Mouse (Mus musculus) forebrain, embryonic 14.5 days (tissue): Measurements from ENCODE around the gene Itgb1. TPM values are rescaled to one million over a fixed set of nuclear protein-coding genes. Genes with fewer than 3 reads are reported as not detected.

Experiments used
- ATAC-seq: fragments of 200-750 bp; cut with Nextera tagmentation; 2 replicates; pipeline ENCODE4 v1.8.0; 2017; ENCODE audit warnings: mild to moderate bottlenecking, moderate library complexity
- DNase-seq: peaks from one replicate; pipeline ENCODE4 v3.0.0-alpha.2; 2015; ENCODE audit warnings: low spot score
- H3K27ac ChIP-seq: fragments of 300-500 bp; sonication (generic); 2 replicates; pipeline ENCODE4 v1.5.1; 2014; ENCODE audit warnings: low read depth, mild to moderate bottlenecking, control low read depth, low read length, moderate library complexity
- H3K27me3 ChIP-seq: fragments of 300-500 bp; sonication (generic); replicated peaks from 2 replicates; pipeline ENCODE4 v1.6.1; 2014; ENCODE audit warnings: low read length, control low read depth, mixed read lengths; ENCODE audit not compliant: control insufficient read depth, insufficient read depth
- H3K36me3 ChIP-seq: fragments of 300-500 bp; sonication (generic); 2 replicates; pipeline ENCODE4 v1.6.1; 2014; ENCODE audit warnings: low read length, control low read depth; ENCODE audit not compliant: control insufficient read depth, insufficient read depth
- H3K4me1 ChIP-seq: fragments of 300-500 bp; sonication (generic); 2 replicates; pipeline ENCODE4 v1.6.1; 2014; ENCODE audit warnings: antibody characterized with exemption, low read length, control low read depth; ENCODE audit not compliant: control insufficient read depth, insufficient read depth
- H3K4me2 ChIP-seq: fragments of 300-500 bp; sonication (generic); 2 replicates; pipeline ENCODE4 v1.6.1; 2014; ENCODE audit warnings: mild to moderate bottlenecking, control low read depth, low read length
- H3K4me3 ChIP-seq: fragments of 300-500 bp; sonication (generic); 2 replicates; pipeline ENCODE4 v1.5.1; 2014; ENCODE audit warnings: low read depth, low read length, control low read depth
- H3K9ac ChIP-seq: fragments of 300-500 bp; sonication (generic); 2 replicates; pipeline ENCODE4 v1.6.1; 2014; ENCODE audit warnings: mild to moderate bottlenecking, low read length, control low read depth, moderate library complexity
- H3K9me3 ChIP-seq: fragments of 300-500 bp; sonication (generic); replicated peaks from 2 replicates; pipeline ENCODE4 v1.6.1; 2016; ENCODE audit warnings: low read length, control low read depth, mixed read lengths; ENCODE audit not compliant: control insufficient read depth
- WGBS: fragments of 180-500 bp; shearing (Covaris S2); extraction: QIAGEN DNeasy Blood & Tissue Kit; methylation state at CpG from one replicate; pipeline ENCODE4 v1.1.7; 2014; 5-methylcytosine and 5-hydroxymethylcytosine counted together
- polyA plus RNA-seq: library from polyadenylated mRNA; unstranded; fragments of >200 nt; fragmentation: Nextera tagmentation; extraction: Ambion mirVana; gene quantifications from 2 replicates; pipeline ENCODE4 v1.2.1, GENCODE M21; 2014

Itgb1 gene
- polyA plus RNA-seq = 95.1 and 105 TPM in 2 replicates

DNA sequence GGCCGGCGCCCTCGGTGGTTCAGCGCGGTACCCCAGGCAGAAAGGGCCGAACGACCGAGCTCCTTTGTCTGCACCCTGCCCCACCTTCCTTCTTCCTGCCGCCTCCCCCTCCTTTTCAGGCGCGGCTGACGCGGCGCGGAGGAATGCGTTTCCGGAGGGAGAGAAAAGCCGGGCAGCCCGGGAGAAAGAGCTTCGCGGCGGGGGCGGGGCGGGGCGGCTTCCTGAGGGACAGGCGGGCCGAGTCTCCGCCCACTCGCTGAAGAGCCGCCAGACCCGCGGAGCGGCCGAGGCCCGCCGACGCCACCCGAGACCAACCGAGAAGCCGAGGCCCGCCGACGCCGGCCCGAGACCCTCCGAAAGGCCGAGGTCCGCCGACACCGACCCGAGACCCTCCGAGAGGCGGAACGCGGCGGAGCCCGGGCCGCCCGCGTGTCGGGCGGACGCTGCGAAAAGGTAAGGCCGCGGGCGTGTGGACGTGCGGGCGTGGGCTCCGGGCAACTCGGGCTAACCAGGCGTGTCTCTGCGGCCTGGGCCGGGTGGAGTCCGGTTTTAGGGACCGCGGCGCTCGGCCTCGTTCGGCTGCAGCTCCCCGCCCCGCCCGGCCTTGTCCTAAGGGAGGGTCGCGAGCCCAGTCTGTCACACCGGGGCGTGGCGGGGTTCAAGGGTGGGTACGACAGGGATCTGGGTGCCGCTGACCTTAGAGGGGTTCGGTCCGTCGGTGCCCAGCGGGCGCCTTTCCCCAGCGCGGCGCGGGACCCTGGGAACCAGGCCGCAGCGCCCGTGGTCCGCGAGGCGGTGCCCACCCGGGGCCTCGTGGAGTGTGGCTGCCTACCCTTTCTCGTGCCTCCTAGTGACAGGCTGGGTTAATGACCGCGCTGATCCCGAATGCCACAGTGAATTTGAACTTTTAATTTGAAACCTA, at the start of gene Itgb1:
TSS of gene Itgb1 (plus strand) at position 148 of the 922 bp plus-strand sequence.
- ATAC-seq (peak; percentile 96), DNase-seq (peak; percentile 97)
- Histone ChIP-seq H3K27ac (peak within 1 kb of the TSS; percentile 100), H3K4me3 (peak within 1 kb of the TSS; percentile 85), H3K27me3 (no peaks in the 10 kb centered on the region), H3K4me1 (peaks cover 19% of the 10 kb centered on the region), H3K9me3 (no peaks in the 10 kb centered on the region), H3K9ac (peak within 1 kb of the TSS; percentile 98), H3K36me3 (no peaks in the 10 kb centered on the region), H3K4me2 (peak within 1 kb of the TSS; percentile 81)
- WGBS = under 1% methylated on average over 96 of the region's 113 CpGs

DNA sequence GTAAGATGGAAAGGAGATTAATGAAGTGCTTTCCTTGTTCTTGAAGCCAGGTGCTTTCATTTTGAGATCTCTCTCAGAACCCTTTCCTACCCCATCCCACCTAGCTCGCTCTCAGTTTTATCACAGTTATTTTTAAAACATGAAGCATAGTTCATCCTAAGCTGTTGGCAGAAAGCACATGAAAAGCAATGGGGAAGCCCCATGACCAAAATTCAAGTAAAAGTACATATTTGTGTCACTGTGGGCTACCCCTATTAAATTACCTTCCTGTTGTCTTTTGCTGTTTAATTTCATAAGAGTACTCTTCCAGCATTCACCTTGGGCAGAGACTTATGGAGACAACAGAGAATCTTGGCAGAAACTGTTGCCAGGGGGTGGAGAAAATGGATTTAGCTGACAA, 42.4 kb upstream of the Itgb1 start:
- no peaks in the 10 kb centered on the region for H3K9me3 ChIP-seq
- H3K4me2 ChIP-seq = no peak overlapping the region
- no peak for DNase-seq
- 86% methylated on average over 1 of the region's 1 CpGs for WGBS
- H3K9ac ChIP-seq = no peak overlapping the region
- no peak for ATAC-seq
- H3K27ac ChIP-seq = no peak overlapping the region
- no peaks in the 10 kb centered on the region for H3K36me3 ChIP-seq
- no peaks in the 10 kb centered on the region for H3K4me1 ChIP-seq
- H3K27me3 ChIP-seq = no peaks in the 10 kb centered on the region
- H3K4me3 ChIP-seq = no peak overlapping the region

GRCm38 (mm10) chr8:128645452-128645851, 40.0 kb upstream of the Itgb1 start:
- H3K9ac ChIP-seq = no peak overlapping the region
- no peak overlapping the region for H3K4me3 ChIP-seq
- H3K27ac ChIP-seq = no peak overlapping the region
- ATAC-seq = no peak
- H3K27me3 ChIP-seq = no peaks in the 10 kb centered on the region
- no peak for DNase-seq
- H3K4me1 ChIP-seq = no peaks in the 10 kb centered on the region
- H3K9me3 ChIP-seq = no peaks in the 10 kb centered on the region
- no peak overlapping the region for H3K4me2 ChIP-seq
- no peaks in the 10 kb centered on the region for H3K36me3 ChIP-seq

DNA sequence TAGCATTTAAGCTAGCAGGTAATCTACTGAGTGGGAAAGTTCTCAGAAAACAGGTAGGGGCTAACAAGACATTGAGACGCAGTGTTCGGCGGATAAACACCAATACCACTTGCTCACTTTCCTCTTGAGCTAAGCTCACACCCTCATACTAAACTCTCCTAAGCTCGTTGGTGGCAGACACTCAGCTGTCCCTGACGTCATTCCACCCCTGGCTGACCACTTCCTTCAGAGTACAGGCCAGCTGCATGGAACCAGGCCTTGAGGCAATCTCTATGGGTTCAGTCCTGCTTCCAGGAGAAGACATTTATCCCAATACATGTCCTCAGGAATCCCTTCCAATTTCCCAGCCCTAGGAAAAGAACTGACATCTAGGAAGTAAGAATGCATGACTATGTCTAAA, 39.0 kb upstream of the Itgb1 start:
- Histone ChIP-seq H3K4me2 (no peak overlapping the region), H3K9me3 (no peaks in the 10 kb centered on the region), H3K9ac (no peak overlapping the region), H3K4me3 (no peak overlapping the region), H3K36me3 (no peaks in the 10 kb centered on the region), H3K4me1 (no peaks in the 10 kb centered on the region), H3K27me3 (no peaks in the 10 kb centered on the region), H3K27ac (no peak overlapping the region)
- DNase-seq (no peak), ATAC-seq (no peak)
- 82% methylated on average over 5 of the region's 5 CpGs for WGBS

GRCm38 (mm10) chr8:128648071-128648470, 37.4 kb upstream of the Itgb1 start:
- ATAC-seq (no peak), DNase-seq (no peak)
- Histone ChIP-seq H3K36me3 (no peaks in the 10 kb centered on the region), H3K9ac (no peak overlapping the region), H3K4me3 (no peak overlapping the region), H3K4me2 (no peak overlapping the region), H3K9me3 (no peaks in the 10 kb centered on the region), H3K27me3 (no peaks in the 10 kb centered on the region), H3K27ac (no peak overlapping the region), H3K4me1 (no peaks in the 10 kb centered on the region)

- no peak for ATAC-seq
Measured at GRCm38 (mm10) chr8:128650331-128650855, 35.1 kb upstream of the Itgb1 start.

DNA sequence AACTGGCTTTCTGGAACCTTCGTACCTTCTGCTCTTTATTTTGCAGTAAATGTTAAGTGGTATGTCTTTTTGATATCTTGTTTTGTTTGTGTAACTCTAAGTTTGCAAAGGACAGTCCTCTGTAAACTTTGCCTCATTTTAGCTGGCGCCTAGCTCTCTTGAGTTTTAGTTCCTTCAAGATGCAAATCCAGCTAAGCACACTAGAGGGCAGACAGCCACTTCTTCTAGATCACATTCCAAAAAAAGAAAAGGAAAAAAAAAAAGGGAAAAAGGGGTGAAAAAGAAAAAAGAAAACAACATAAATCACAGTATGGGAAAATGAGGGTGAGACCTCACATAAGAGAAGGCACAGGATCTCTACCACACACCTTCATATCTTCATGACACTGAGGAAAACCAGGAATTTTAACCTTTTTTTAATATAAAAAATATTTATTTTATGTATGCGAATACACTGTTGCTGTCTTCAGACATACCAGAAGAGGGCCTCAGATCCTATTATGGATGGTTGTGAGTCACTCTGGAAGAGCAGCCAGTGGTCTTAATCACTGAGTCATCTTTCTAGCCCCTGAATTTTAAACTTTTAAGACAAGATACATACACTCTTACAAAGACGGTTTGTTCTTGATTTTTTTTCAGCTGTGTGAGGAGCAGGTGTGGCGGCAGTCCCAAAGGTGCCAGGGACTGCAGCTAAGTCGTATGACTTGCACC, 32.9 kb upstream of the Itgb1 start:
- H3K9me3 ChIP-seq = no peaks in the 10 kb centered on the region
- H3K27ac ChIP-seq = no peak overlapping the region
- WGBS = 48% methylated on average over 6 of the region's 6 CpGs
- DNase-seq = peak; percentile 83
- H3K4me2 ChIP-seq = no peak overlapping the region
- peaks cover 3% of the 10 kb centered on the region for H3K4me1 ChIP-seq
- no peak overlapping the region for H3K9ac ChIP-seq
- no peaks in the 10 kb centered on the region for H3K36me3 ChIP-seq
- no peak overlapping the region for H3K4me3 ChIP-seq
- no peaks in the 10 kb centered on the region for H3K27me3 ChIP-seq
- ATAC-seq = no peak

More at GRCm38 (mm10) chr8:128650331-128650855, 35.1 kb upstream of the Itgb1 start:
- no peak overlapping the region for H3K4me2 ChIP-seq
- no peaks in the 10 kb centered on the region for H3K9me3 ChIP-seq
- H3K27ac ChIP-seq = no peak overlapping the region
- H3K4me3 ChIP-seq = no peak overlapping the region
- H3K4me1 ChIP-seq = peaks cover 3% of the 10 kb centered on the region
- H3K27me3 ChIP-seq = no peaks in the 10 kb centered on the region
- H3K9ac ChIP-seq = no peak overlapping the region
- WGBS = 98% methylated on average over 2 of the region's 2 CpGs
- no peak for DNase-seq
- no peaks in the 10 kb centered on the region for H3K36me3 ChIP-seq

- Histone ChIP-seq H3K4me2 (peak overlapping the region; percentile 42), H3K4me3 (no peak overlapping the region), H3K36me3 (no peaks in the 10 kb centered on the region), H3K27ac (no peak overlapping the region), H3K4me1 (peaks cover 3% of the 10 kb centered on the region), H3K9me3 (no peaks in the 10 kb centered on the region), H3K9ac (no peak overlapping the region), H3K27me3 (no peaks in the 10 kb centered on the region)
- 31% methylated on average over 5 of the region's 5 CpGs for WGBS
- DNase-seq (no peak), ATAC-seq (no peak)
Measured at GRCm38 (mm10) chr8:128653642-128654364, 31.7 kb upstream of the Itgb1 start.
